Mouse (Mus musculus) pancreas, adult 10 weeks (tissue): ENCODE results near the gene Abca12. TPM values are rescaled to one million over a fixed set of nuclear protein-coding genes. Genes with fewer than 3 reads are reported as not detected.

Experiments
- polyA plus RNA-seq: library from polyadenylated mRNA; stranded (reverse); fragments of 350-450 nt; fragmentation: Illumina TruSeq; extraction: RNeasy Lipid Tissue Mini Kit (QIAGEN cat#74804); gene quantifications from one replicate; pipeline ENCODE4 v1.2.3, GENCODE M21; 2015; ENCODE audit warnings: low read depth, low replicate concordance; ENCODE audit not compliant: insufficient read depth

Abca12 gene
- polyA plus RNA-seq: not detected

DNA sequence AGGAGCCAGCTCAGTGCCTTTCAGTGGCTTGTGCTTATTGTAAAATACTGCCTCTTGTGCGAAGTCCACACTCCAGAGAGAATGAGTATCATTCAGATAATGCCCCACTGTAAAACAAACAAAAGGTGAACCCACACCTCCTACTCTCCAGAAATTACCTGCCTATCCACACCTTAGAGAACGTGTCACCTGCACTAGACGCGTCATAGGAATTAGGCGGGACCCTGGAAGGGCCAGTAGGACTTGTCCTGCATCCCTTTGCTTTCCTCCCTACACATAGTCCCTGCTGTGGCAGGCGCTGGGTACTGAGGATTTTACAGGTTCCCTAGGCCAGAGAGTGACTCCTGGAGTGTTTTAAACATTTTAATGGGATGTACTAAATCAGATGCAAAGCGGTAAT is at the start of gene Abca12:
TSS of gene Abca12 (minus strand) at position 101 of the 400 bp plus-strand sequence.

Other genes starting within 250 kb of the Abca12 start
- gene Atic, start 142.2 kb upstream of the Abca12 start, polyA plus RNA-seq: 5.3 TPM
- 31.9 TPM for gene Fn1, start 238.3 kb upstream of the Abca12 start, polyA plus RNA-seq